In genomic region chr3:83986740-83987139, GRCm38 (mm10) we compare ENCODE assay signal across 24 mouse cellular contexts. TPM values are rescaled to one million over a fixed set of nuclear protein-coding genes. Genes with fewer than 3 reads are reported as not detected.
DNase-seq lines count a peak whose midpoint lies in the region; ATAC-seq lines count a peak whose summit lies in the region.
"Had no signal": no experiment of that assay in that cellular context is flagged by ENCODE, and none has a peak within 500 bp of the region (broad histone marks: within the 10 kb centered on the region; RNA-seq: fewer than 3 reads in every experiment).

No protein-coding gene starts in this region.

- peak; percentile 54 for DNase-seq in adrenal gland, adult 2 months
- DNase-seq in adrenal gland, adult 18-20 months (ENCODE audit: low spot score in 2 of 2): no peak
- DNase-seq in heart, embryonic 10.5 days (ENCODE audit: low spot score): no peak
- no peak for DNase-seq in heart, adult 9 months (ENCODE audit: low spot score in 2 of 2)
- no peak for DNase-seq in embryo, embryonic 11 days
- DNase-seq: cerebellum, adult 8-10 months; cerebellum, postnatal 36 days; gastrocnemius, postnatal 14 days; heart, adult 11 months; kidney, adult 8-10 months; kidney, postnatal 14 days; left cerebral cortex, postnatal 4 days; liver; lung, postnatal 36 days; right cerebral cortex, adult 18-20 months; right cerebral cortex, postnatal 4 days; thymus, postnatal 14 days had no signal

- no peak overlapping the region for H3K4me3 ChIP-seq in heart, embryonic 10.5 days
- no peak overlapping the region for H3K4me3 ChIP-seq in midbrain, embryonic 13.5 days (replicated peaks)
- H3K4me3 ChIP-seq in midbrain, embryonic 15.5 days: no peak overlapping the region
- no peak overlapping the region for H3K4me3 ChIP-seq in forebrain, embryonic 15.5 days
- H3K4me3 ChIP-seq: hindbrain, embryonic 15.5 days; liver, embryonic 15.5 days; lung, embryonic 15.5 days; megakaryocyte, embryonic 14.5 days had no signal

- no peaks in the 10 kb centered on the region for H3K27me3 ChIP-seq in heart, embryonic 10.5 days (ENCODE audit: insufficient read depth, poor library complexity, severe bottlenecking)
- H3K27me3 ChIP-seq in midbrain, embryonic 13.5 days: no peaks in the 10 kb centered on the region
- H3K27me3 ChIP-seq in midbrain, embryonic 15.5 days (replicated peaks): no peaks in the 10 kb centered on the region
- no peaks in the 10 kb centered on the region for H3K27me3 ChIP-seq in forebrain, embryonic 15.5 days
- H3K27me3 ChIP-seq: hindbrain, embryonic 15.5 days; liver, embryonic 15.5 days; lung, embryonic 15.5 days; megakaryocyte, embryonic 14.5 days had no signal

- H3K36me3 ChIP-seq in heart, embryonic 10.5 days: no peaks in the 10 kb centered on the region
- no peaks in the 10 kb centered on the region for H3K36me3 ChIP-seq in midbrain, embryonic 13.5 days
- no peaks in the 10 kb centered on the region for H3K36me3 ChIP-seq in midbrain, embryonic 15.5 days (replicated peaks)
- H3K36me3 ChIP-seq in forebrain, embryonic 15.5 days: no peaks in the 10 kb centered on the region
- H3K36me3 ChIP-seq: hindbrain, embryonic 15.5 days; liver, embryonic 15.5 days; lung, embryonic 15.5 days had no signal

- no peak overlapping the region for H3K9ac ChIP-seq in midbrain, embryonic 13.5 days (replicated peaks)
- H3K9ac ChIP-seq in midbrain, embryonic 15.5 days: no peak overlapping the region
- no peak overlapping the region for H3K9ac ChIP-seq in forebrain, embryonic 15.5 days (replicated peaks)
- H3K9ac ChIP-seq: hindbrain, embryonic 15.5 days; liver, embryonic 15.5 days; lung, embryonic 15.5 days had no signal

- WGBS in heart, embryonic 10.5 days: 50% methylated on average over 3 of the region's 3 CpGs
- 81% methylated on average over 3 of the region's 3 CpGs for WGBS in midbrain, embryonic 13.5 days
- 79% methylated on average over 3 of the region's 3 CpGs for WGBS in midbrain, embryonic 15.5 days
- 82% methylated on average over 3 of the region's 3 CpGs for WGBS in forebrain, embryonic 15.5 days

- H3K4me1 ChIP-seq in heart, embryonic 10.5 days: peaks cover 54% of the 10 kb centered on the region
- H3K4me1 ChIP-seq in midbrain, embryonic 13.5 days (replicated peaks): peaks cover 87% of the 10 kb centered on the region
- peaks cover 67% of the 10 kb centered on the region for H3K4me1 ChIP-seq in midbrain, embryonic 15.5 days
- H3K4me1 ChIP-seq in forebrain, embryonic 15.5 days: peaks cover 96% of the 10 kb centered on the region

- no peak overlapping the region for H3K4me2 ChIP-seq in midbrain, embryonic 13.5 days (replicated peaks)
- H3K4me2 ChIP-seq in midbrain, embryonic 15.5 days: no peak overlapping the region
- H3K4me2 ChIP-seq in forebrain, embryonic 15.5 days (replicated peaks): no peak overlapping the region
- H3K4me2 ChIP-seq: hindbrain, embryonic 15.5 days; liver, embryonic 15.5 days; lung, embryonic 15.5 days had no signal

- peak overlapping the region; percentile 56; the same call in 1 of the 2 replicates for H3K27ac ChIP-seq in heart, embryonic 10.5 days
- H3K27ac ChIP-seq in midbrain, embryonic 13.5 days: 0 out of 2 replicates have a peak overlapping the region, but pooled peaks have one; percentile 11
- no peak overlapping the region for H3K27ac ChIP-seq in midbrain, embryonic 15.5 days
- peak overlapping the region; percentile 93 for H3K27ac ChIP-seq in forebrain, embryonic 15.5 days (replicated peaks)
- H3K27ac ChIP-seq: hindbrain, embryonic 15.5 days; liver, embryonic 15.5 days; lung, embryonic 15.5 days had no signal

- ATAC-seq in midbrain, embryonic 13.5 days: no peak
- ATAC-seq in midbrain, embryonic 15.5 days (replicated peaks): no peak
- ATAC-seq in forebrain, embryonic 15.5 days (replicated peaks): no peak

- H3K9me3 ChIP-seq in heart, embryonic 10.5 days: no peaks in the 10 kb centered on the region
- no peaks in the 10 kb centered on the region for H3K9me3 ChIP-seq in midbrain, embryonic 13.5 days
- H3K9me3 ChIP-seq in midbrain, embryonic 15.5 days: no peaks in the 10 kb centered on the region
- H3K9me3 ChIP-seq in forebrain, embryonic 15.5 days: no peaks in the 10 kb centered on the region
- H3K9me3 ChIP-seq: hindbrain, embryonic 15.5 days; liver, embryonic 15.5 days; lung, embryonic 15.5 days; megakaryocyte, embryonic 14.5 days had no signal

RNA-seq across cellular contexts. Expression of gene Tmem131l, which starts 53.2 kb away (rescaled TPM):
- total RNA-seq in adrenal gland, adult 2 months (2021): 10 to 100 TPM; 25.9 to 26.6 TPM
- 43.8 and 48.2 TPM in 2 replicates for polyA plus RNA-seq in adrenal gland, adult 2 months (2012; rRNA removed)
- total RNA-seq in adrenal gland, adult 18-20 months (2021): 10 to 100 TPM; 14.0 to 26.4 TPM
- 25.9 and 39.6 TPM in 2 replicates for polyA plus RNA-seq in heart, embryonic 10.5 days (2016; fragmentation: Nextera tagmentation; extraction: Ambion mirVana)
- 81.1 and 91.8 TPM in 2 replicates for polyA plus RNA-seq in midbrain, embryonic 13.5 days (2015; fragmentation: Nextera tagmentation; extraction: Ambion mirVana)
- polyA plus RNA-seq in midbrain, embryonic 15.5 days (2015; fragmentation: Nextera tagmentation; extraction: Ambion mirVana): 70.7 and 72.8 TPM in 2 replicates
- polyA plus RNA-seq in forebrain, embryonic 15.5 days (2015; fragmentation: Nextera tagmentation; extraction: Ambion mirVana): 125 and 130 TPM in 2 replicates
